Mouse (Mus musculus): ENCODE results near the gene Cbx4. TPM values are rescaled to one million over a fixed set of nuclear protein-coding genes. Genes with fewer than 3 reads are reported as not detected.
A peak's percentile ranks its signal among the peaks of the same experiment; 100 is the strongest.

Gene Cbx4
- total RNA-seq, 1 experiment from 2014 or later, result 121 TPM

DNA sequence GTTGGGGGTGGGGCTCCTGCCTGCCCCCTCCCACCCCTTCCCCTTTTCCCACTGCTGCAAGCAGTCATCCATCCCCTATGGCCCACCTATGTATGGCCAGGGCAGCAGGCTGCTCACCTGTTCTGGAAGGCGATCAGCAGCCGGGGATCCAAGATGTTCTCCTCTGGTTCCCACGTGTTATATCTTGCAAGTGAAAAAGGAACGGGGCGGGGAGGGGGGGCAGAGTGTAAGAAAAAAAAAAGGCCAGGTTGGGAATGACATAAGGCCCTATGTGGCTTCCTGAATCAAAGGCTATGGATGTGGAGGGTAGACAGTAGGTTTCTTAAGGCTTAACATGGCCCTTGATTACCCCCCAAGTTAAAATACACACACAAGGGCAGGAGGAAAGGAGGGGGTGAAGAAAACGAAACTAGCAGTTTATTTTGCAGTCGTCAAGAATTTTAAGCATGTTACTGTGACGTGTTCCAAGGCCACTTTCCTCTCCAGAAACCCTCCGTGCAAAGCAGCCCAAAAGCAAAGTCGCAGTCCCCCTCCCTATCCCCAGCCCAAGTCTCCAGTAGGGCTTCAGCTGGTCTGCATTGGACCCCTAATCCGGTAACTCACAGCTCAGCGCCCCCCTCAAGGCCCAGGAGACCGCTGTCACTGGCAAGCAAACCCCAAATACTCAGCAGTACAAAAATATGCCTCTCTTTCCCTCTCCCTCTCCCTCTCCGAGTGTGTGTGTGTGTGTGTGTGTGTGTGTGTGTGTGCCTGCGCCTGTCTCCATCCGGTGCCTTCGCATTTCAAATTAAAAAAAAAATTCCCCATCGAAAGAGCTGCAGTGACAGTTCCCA is 1.4 kb downstream of the Cbx4 start:
- DNase-seq, result peak; percentile 26

DNA sequence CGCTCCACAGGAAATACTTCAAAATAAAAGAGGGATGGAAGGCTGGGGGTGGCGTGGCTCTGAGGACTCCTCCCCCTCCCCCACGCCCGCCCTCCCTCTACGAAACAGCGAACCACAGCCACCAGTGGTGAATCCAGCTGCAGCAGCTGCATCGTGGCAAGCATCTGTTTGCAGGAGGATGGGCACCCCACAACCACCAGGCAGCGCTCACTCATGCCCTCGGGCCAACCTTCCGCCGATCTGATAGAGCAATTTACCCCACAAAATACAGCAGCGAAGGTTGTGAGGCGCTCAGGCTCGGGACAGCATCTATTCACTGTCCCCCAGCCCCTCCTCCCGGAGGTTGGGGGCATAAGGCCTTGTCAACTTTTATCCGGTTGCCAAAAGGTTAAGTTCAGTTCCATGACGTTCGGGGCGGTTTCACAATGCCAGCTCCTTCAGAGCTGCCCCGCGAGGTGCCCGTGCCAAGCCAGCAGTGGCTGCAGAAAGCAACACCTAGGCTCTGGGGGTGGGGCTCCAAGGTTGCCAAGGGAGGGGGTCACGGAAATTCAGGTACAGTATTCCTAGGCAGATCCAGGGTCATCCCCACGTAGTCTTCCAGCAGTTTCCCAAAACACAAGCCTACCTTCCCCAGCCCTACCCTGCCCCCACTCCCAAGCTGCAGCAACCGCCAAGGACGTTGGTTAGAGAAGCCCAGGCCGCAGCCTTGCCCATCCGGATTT is 2.1 kb downstream of the Cbx4 start:
- peak; percentile 74 for DNase-seq

DNA sequence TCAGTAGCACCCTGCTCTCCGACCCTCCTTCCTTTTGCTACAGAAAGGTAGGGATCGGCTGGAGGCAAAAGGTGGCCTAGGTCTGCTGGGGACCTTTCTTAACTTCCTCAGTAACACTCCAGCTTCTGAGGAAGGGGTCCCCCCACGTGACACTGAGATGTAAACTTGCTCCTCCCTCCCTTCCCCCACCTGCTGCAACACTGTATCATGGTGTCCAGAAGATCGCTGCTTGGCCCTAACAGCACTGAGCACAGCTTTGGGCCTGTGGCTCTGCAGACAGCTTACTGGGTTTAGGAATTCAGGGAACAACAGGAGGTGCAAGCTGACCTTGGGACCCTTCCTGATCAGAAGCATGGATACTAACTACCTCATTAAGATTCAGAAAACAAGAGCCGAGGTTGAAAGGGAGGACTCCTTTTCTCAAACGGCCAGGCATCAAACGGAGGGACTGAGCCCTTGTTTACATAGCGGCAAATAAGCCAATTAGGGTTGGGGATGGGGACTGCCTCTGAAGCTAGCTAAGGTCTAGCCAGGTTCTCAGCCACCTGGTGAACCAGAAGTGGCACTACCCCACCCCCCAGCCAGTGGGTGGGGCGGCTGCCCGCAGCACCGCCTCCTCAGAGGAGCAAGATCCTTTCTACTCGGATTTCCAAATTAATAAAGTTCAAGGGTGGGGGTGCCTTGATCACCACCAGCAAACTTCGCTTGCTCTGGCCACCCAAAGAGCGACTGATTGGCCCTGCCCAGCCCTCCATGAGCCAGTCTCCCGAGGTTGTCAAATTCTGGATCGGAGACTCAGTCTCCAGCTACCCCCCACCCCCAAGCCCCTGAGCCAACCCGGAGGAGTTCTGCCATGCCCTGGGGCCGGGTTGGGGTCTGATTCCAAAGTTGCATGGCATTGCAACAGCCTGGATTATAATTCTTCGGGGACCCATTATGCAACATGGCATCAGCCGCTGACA is 3.1 kb downstream of the Cbx4 start:
- DNase-seq, result peak; percentile 36

DNA sequence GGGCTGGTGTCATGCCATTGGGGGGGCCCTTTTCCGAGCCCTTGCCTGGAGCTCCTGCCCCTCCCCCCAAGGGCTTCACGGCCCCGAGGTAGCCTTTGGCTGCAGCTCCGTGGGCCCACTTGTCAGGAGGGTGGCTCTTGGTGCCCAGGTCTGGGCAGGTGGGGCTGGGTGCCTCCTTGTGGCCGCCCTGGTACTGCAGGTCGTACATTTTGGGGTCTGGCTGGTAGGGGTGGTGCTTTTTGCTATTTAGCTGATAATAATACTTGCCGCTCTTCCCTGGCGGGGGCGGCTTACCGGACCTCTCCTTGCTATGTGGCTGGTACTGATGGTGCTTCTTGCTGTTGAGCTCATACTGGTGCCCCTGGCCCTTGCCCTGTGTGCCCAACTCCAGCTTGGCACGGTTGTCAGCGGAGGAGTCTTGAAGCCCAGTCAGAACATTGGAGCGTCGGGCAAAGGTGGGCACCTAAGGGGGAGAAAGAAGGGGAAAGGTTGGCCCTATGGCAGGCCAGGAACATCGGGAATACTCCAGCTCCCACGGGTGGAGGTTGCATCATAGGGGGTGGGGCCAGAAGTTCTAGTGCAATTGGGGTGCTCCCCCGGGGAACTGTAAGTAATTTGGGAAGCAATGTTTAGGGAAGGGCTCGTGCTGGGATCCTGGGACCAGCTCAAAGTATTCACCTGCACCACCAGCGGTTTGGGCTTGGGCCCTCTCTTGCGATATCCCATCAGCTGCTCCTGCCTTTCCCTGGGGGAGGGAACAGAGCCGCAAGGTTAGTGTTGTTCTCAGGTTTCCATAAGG is 4.0 kb downstream of the Cbx4 start:
- DNase-seq, result peak; percentile 44

DNA sequence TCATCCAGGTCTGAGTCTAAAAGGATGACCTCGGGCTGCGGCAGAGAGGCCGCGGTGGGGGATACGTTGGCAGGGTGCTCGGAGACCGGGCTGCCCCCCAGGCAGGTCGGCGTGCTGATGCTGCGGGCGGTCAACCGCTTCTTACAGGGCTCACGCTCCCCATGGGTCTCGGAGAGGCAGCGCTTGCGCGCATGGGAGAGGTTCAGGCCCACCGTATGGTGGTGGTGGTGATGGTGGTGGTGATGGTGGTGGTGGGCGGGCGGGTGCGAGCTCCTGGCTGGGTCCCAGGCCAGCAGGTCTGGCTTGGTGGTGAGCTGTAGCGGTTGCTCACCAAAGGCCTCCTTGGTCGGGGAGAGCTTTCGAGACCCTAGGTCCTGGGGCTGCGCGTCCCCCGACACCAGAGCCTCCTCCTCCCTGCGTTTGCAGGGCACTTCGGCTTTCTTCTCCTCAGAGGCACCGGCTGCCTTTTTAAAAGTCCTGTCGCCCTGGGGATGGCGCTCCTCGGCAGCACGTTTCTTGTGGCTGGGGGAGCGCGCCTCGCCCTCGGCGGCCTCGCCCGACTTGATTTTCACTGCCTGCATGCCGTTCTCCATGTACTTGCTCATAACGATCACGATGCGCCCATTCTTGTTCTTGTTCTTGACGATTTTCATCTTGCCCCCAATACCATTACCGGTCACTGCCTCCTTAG is 4.7 kb downstream of the Cbx4 start:
- no peak for DNase-seq

DNA sequence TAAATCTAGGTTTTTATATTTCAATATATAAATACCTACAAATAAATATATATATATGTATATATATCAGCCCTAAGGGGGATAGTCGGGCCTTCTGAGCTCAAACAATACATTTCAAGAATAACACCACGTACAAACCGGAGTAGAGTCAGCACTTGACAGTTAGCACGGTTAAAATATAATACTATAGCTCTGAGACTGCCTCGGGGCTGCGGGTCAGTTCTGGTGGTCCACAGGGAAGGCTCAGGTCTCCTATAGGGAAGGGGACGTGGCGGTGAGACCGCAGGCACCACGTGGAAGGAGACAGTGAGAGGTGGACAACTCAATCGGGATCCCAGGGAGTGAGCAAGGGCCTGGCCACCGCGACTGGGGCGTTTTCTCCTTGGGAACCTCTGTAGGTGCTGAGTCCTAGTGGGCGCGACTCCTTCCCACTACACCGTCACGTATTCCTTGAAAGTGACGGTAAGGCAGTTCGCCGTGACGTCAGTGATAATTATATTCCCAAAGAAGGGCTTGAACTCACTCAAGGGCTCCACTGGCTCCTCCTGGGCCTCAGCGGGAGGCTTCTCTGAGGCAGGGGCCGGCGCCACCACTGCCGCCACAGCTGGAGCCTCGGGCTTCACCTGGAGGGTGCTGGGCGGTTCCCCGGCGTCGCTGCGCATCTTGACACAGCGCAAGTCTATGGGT is 5.4 kb downstream of the Cbx4 start:
- DNase-seq, result no peak

DNA sequence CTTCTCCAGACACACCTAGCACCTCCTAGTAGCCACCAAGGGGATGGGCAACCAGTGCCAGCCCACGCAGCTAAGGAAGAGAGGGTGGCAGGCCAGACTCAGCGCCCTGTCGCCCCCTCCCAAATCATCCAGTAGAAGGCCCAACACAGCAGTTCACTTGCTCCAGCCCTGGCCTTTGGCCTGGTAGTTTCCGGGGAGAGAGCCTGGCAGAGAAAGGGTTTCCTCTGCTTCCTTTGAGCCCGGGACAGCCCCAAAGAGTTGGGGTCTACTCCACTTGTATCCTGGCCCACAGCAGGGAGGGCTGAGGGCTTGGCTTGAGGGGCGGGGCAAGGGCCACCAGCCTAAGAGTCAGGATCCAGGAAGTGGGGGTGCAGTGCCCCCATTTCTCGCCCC is 6.6 kb downstream of the Cbx4 start:
- no peak for DNase-seq

DNA sequence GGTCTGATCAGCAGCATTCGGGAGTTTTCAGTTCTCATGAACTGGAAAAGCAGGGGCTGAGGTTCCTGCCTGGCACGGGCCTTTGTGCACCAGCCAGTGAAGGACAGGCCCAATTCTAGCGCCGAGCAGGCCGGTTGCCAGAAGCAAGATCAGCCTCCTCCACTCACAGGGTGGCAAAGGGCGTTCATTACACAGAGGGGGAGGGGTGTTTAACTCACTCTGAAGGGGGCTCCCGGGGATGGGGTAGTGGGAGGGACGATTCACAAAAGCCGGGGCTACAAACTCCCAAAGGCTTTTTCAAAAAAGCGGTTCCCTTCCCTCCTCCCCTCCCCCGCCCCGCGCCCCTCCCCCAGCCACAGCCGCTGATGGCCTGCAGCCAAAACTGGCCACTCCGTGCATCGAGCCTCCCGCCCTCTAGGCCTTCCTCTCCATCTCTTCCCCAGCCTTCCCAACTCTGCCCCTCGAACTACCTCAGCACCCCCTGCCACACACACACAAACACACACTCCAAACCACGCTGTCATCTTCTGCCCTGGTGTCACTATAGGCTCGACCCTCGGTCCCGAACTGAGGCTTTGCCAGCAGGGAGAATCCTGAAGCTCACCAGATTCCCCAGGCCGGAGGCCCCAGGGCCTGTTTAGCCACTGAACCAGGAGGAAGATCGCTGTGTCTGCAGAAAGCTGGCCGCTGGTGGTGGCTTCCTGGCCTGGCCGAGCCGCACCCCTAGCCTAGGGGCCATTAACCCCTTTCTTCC is 7.2 kb downstream of the Cbx4 start:
- DNase-seq, result peak; percentile 76

DNA sequence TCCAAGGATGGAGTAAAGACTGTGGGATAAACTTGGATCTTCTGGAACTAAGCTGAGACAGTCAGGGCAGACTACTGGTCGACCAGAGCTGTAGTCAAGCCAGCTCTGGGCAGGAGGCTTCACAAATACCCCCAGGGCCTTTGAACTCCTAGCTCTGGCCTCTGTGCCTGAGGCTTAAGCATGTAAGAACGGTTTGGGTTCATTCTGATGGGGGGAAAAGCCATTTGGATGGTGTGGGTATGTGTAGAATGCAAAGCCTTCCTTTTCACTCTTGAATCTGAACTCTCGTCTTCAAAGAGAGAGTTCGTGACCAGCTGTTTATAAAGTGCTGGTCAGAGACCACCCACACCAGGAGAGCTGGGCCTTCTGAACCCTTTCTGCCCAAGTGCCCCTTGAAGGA is 8.3 kb downstream of the Cbx4 start:
- DNase-seq, result no peak

DNA sequence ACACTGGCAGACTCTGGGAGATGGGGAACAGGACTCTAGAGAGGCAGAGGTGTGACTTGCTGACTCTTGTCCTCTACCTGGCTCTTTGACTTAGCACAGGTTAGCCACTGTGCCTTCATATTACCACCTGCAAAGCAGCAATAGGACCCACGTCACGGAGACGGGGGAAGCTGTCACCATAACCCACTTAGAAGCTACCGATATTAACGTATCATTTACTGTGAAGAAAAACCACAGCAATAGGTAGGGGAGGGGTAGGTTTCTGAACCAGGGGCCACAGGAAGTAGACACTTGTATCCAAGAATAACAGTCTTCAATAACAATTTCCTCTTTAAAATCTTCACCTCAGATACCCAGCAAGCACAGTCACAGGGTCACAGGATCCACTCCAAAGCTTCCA is 10.2 kb downstream of the Cbx4 start:
- DNase-seq, result no peak

DNA sequence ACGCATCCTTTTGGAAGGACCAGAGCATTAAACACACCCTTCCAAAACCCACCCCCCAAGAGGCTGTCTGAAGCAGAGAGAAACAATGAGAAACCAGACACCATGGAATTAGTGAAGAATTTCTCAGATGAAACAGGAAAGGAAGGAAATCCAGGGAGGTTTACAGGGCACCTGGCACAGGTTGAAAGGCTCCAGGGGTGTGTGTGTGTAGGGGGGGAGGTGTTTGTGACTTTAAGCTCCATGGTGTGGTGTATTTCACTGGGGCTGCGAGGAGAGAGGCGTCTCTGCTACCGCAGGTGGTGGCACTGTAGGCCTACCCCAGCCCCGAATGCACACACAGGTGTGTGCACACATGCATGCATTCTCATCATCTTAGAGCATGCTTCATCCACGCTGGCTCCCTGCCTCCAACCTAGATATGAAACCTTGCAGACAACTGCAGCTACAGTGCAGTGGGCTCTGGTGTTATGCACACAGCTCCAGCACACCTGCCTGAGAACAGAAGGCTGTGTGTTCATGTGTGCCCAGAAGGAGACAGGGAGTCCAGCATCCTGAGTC is 12.1 kb downstream of the Cbx4 start:
- DNase-seq, result no peak

DNA sequence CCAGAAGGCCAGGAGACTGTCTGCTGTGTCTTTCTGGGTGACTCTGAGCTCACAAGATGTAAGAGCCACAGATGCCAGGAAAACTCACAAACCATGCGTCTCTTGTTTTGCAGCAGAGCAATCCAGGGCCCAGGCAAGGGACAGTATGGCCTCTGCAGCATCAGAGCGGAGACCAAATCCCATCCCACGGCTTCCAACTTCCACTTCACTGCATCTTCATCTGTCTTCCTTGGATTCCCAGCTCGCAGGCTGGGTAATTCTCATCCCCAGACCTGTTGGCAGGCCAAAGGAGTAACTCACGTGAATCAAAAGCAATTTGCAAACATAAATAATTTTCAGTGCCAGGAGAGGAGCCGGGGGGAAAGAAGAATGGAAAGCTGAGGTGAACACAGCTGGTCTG is 13.0 kb downstream of the Cbx4 start:
- DNase-seq, result no peak

DNA sequence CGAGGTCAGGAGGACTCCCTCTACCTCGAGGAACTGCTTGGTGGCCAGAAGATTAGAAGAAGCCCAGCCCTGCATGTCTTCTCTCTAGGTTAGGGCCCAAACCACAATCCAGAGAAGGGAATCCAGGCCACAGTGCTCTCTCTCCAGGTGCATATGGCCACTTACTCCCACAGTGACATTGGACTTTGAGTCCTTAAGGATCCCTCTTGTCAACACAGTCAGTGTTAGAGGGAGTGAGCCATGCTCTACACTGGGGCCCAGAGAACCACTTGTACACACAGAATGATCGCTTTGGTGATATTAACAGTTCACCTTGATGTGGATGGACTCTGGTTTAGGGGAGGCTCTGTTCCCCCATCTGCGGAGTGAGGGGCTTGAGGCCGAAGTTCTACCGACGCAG is 13.8 kb downstream of the Cbx4 start:
- DNase-seq, result no peak

DNA sequence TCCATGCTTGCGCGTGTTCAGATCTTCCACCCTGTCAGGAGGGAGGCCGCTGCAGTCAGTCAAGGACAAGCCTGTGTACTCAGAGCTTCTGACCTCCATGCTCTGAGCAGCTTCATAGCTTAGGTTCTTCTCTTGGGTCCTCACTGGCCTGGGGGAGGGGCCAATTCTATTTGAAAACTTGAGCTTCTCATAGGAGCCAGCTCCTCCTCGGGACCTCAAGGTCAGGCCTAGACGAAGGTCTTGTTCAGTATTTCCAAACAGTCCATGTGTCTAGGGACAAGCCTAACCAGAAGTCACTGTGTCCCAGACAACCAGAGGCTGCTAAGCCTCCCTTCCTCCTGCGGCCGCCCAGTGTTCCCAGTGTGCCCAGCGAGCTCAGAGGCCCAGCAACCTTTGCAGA is 19.2 kb downstream of the Cbx4 start:
- no peak for DNase-seq

DNA sequence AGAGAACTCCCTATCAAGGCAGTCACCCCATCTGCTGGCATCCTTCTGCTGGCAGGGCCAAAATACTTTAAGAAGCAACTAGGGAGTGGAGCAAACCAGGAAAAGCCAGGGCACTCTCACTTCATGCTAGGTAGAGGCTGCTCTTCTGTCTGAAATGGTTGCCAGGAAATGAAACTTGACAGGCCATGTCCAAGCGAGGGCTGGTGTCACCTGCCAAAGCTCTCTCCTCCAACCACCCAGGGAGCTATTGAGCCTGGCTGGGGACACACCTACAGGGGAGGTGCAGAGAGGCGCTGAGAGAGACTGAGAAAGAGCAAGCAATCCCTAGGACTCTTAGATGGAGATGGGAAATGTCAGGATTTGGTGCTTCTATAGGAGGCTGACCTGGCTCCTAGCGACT is 26.8 kb downstream of the Cbx4 start:
- no peak for DNase-seq

DNA sequence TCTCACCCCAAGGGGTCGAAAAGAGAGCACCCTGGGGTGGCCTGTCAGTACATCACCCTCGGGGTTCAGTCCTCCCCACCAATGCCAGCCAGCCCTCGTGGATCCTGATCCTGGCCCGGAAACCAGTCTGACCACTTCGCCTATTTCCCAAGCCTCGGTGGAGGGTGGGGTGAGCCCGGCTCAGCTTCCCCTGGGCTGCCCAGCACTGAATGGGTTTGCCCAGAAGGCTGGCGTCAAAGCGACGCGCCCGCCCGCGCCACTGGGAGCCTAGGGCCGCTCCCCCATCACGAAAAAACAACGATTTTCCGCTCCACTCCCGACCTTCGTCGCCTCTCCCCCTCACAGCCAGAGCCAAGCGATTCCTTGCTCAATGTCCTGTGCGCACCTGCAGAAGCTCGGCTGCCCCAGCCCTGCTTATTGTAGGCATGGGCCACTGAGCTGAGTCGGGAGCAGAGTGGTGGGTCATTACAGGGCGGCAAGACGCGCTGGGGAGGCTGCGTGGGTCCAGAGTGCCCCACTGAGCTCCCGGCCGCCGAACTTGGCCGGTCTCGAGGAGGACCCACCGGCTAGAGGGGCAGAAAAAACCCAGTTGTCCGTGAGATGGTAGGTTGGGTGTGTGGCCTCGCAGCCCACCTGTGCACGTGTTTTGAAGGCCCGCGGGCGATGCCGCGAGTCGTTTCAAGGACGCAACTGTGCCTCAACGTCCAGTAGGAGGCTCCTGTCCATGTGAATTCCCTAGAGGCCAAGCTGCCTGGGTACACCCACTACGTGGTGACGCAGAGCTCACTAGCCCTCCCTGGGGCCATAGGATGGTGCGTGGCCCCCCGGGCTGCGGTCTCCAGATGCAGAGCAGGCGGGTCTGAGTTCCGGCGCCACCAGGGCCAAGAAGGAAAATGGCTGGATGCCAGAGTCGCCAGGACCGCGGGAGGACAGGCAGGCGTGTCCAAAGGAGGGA is 27.7 kb downstream of the Cbx4 start:
- DNase-seq, result no peak

DNA sequence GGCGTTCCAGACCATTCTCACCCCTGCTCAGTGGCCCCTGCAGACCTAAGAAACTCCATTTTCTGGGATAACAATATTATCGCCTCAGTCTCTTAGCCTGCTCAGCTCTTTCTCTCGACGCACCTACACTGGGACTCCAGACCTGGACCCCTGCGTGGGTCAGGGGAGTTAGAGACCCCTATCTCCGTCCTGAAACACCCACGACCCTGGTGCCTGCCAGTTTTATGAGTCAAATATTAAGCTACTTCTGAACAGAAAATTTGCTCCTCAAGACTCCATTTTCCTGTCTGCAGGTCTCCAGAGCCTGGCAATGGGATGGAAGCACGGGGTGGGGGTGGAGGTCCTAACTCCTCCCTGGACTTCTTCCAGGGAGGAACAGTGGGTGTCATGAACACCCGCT is 28.7 kb downstream of the Cbx4 start:
- DNase-seq, result no peak

Data from adrenal gland, postnatal 25 days (tissue).